Mouse (Mus musculus) neural tube, embryonic 10.5 days (tissue): ENCODE results near the gene Igfbp4.

Experiments used
- DNase-seq: peaks from one replicate; pipeline ENCODE4 v3.0.0-alpha.2; 2017; ENCODE audit warnings: low spot score; ENCODE audit errors: extremely low spot score

The Igfbp4 gene

DNA sequence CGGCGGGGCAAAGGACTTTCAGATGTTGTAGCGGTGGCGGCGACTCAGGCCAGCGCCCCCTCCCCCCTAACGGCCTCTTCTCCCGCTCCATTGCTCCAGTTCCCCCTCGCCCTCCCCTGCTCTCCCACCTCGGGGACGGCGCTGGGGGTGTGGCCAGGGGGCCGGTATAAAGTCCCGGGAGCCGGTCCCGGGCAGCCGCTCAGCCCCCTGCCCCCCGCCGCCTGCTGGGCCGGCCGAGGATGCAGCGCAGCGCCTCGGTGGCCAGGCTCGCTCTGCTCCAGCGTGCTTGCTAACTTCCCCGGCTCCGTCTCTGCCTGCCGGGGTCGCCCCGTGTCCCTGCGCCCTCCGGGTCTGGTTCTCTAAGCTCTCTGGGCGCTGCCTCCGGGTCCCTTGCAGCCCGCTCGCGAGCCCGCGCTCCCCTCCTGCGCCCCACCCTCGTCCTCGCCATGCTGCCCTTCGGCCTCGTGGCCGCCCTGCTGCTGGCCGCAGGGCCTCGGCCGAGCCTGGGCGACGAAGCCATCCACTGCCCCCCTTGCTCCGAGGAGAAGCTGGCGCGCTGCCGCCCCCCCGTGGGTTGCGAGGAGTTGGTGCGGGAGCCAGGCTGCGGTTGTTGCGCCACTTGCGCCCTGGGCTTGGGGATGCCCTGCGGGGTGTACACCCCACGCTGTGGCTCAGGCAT is at the start of gene Igfbp4:
Gene Igfbp4, plus strand, starts transcription at position 194 of the 679 bp plus-strand sequence.
- DNase-seq, result peak; percentile 86

DNA sequence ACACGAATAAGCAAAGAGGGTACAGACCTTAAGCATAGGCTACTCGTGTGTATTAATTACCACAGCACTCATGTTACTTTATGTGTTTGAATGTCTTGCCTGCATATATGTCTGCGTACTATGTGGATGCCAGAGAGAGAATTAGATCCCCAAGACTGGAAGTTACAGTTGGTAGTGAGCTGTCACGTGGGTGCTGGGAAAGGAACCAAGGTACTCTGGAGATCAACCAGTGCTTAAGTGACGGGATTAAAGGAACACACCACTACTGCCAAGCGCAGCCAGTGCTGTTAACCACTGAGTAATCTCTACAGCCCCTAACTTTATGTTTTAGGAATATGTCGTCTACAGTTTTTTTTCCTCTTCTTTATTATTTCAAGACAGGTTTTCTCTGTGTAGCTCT is 45.1 kb upstream of the Igfbp4 start:
- DNase-seq, result no peak

DNA sequence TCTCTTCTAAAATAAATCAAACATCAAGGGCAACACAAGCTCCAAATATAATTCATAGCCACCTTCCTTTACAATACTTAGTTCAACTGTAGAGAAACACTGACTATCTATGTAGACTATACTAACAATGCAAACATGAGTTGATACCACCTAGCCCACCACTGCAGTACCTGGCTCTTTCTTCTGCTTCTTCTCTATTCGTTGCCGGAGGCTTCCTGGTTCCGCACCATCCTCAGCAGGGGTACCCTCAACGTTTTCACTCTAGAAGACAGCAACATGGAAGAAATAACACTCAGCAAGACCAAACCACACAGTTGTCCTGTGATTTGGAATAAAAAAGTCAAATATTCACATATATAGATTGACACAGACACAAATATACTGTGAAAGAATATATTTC is 43.4 kb upstream of the Igfbp4 start:
- no peak for DNase-seq

DNA sequence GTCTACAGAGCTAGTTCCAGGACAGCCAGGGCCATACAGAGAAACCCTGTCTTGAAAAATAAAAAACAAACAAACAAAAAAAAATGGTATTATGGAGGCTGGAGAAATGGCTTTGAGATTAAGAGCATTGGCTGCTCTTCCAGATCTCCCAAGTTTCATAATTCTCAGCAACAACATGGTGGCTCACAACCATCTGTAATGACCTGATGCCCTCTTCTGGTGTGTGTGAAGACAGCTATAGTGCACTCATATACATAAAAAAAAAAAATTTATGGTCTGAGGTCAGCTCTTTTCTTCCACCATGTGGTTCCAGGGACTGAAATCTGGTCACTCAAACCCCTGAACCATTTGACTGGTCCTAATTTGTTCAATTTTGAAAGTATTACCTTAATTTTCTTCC is 42.3 kb upstream of the Igfbp4 start:
- no peak for DNase-seq

DNA sequence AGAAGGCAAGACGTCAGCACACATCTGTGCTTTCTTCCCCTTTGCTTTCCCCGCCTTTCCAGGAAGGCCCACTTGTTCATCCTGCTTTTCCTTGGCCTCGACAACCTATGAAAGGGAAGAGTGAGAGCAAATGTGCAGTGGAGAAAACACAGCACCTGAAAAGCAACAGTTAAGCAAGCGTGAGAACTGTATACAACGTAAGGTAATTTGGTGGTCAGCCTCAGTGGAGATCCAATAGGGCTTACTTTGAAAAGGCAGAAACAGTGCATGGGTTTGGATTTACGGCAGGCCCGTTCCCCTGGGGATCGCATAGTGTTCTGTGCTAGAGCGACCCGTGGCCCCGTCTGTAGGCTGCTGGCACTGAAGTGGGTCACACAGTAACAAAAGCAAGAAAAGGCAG is 41.8 kb upstream of the Igfbp4 start:
- DNase-seq, result no peak

DNA sequence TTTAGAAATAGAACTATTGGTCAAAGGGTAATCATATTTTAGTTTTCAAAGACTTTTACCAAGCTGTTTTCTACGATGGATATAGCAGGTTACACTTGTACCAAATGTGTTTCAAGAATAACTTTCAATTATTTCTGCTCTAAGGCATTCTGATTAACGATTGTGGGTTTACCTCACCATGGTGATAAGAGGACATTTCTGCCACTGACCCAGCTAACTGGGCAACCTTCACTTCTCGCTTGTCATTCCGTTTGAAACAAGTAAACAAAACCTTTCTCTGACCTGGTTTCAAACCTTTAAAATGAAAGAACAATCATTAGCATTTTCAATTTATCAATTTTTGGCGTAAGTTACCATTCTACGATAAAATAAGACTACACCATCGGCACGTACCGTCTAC is 34.3 kb upstream of the Igfbp4 start:
- DNase-seq, result no peak

DNA sequence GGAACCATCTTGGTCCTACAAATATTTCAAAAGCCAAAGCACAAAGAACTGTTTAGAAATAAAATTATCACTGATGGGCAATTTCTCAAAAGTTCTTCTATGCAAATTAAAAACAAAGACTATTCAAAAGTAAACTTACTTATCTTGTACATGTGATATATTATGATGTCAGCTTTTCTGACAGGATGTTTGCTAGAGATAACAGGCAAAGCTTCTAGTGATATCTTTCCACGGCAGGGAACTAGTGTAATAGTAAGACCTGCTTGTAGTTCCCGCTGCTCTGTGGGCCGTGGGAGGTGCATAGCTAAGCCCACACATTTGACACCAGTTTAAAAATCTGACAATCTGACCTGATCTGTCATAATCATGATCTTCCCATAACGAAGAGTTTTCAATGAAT is 30.9 kb upstream of the Igfbp4 start:
- no peak for DNase-seq

DNA sequence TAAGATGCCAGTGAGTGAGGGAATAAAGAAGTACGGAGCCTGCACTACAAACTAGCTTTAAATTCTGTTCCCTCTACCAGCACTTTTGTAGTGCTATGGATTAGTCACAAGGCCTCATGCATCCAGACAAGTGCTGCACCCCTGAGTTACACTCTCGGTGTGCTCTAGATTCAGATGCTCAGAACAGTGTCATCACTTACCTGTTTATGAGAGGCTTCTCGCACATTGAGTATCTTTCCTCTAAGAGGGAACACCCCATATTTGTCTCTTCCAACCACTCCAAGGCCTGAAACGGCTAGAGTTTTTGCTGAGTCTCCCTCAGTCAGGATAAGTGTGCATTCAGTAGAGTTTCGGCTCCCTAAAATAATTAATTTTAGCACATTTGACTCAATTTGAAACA is 30.3 kb upstream of the Igfbp4 start:
- DNase-seq, result no peak

DNA sequence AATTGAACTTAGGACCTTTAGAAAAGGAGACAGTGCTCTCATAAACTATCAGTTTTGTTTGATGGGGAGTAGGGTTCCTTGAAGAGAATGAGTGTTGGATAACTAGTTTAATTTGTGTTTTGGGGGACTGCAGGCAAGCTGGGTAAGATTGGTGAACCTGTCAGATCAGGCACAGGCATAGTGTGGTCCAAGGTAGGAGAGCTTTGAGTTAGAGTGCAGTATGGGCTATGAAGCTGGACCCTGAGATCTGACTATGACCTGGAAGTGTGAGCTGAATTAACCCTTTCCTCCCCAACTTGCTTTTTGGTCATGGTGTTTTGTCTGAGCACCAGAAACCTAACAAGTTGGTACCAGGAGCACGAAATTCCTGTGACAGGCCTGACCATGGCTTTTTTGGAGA is 27.2 kb upstream of the Igfbp4 start:
- DNase-seq, result no peak

DNA sequence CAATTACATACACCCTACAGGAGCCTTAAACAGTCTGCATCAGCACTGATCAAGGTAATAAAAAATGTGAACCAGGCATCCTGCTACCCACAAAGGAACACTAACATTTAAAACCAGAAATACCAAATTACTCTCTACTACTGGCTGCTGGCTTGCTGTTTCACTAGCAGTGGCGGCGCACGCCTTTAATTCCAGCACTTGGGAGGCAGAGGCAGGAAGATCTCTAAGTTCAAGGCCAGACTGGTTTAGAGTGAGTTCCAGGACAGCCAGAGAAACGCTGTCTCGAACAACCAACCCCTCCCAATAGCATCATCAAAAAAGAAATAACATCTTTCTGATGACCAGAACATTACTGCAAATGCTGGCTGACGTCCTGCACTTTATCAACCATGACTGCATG is 21.2 kb upstream of the Igfbp4 start:
- DNase-seq, result no peak

DNA sequence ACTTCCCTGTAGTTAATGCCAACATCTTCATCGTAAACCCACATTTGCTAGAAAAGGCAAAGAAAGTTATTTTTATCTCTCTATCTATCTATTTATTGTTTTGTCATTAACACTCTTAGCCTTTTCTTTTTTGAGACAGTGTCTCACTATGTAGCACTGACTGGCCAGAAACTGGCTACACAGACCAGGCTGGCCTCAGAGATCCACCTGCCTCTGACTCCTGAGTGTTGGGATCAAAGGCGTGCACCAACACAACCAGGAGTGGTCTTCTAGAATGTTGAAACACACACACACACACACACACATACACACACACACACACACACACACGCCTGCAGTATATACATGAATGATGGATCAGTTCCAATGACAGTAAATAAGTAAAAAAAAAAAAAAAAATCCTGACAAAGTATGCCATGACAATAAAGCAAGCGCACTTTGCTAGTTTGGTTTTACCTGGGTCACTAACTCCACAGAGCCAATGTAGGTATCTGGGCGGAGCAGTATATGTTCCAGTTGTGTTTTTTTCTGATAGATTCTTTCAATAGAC is 18.6 kb upstream of the Igfbp4 start:
- DNase-seq, result no peak

DNA sequence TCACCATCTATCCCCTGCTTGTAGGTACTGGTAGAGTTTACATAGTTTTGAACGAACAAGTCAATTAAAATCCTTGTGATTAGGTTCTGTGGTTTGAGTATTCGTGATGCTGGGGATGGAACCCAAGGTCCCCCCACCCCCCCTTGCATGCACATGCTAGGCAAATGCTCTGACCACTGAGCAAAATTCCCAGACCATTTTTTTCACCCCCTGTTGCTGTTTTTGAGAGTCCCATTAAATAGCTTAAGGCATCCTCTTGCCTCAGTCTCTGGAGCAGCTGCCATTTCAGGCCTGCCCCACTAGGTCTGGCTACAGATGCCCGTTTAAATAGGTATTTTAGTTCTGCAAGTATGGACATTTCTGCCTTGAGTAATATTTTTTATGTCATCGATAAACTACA is 17.9 kb upstream of the Igfbp4 start:
- no peak for DNase-seq

DNA sequence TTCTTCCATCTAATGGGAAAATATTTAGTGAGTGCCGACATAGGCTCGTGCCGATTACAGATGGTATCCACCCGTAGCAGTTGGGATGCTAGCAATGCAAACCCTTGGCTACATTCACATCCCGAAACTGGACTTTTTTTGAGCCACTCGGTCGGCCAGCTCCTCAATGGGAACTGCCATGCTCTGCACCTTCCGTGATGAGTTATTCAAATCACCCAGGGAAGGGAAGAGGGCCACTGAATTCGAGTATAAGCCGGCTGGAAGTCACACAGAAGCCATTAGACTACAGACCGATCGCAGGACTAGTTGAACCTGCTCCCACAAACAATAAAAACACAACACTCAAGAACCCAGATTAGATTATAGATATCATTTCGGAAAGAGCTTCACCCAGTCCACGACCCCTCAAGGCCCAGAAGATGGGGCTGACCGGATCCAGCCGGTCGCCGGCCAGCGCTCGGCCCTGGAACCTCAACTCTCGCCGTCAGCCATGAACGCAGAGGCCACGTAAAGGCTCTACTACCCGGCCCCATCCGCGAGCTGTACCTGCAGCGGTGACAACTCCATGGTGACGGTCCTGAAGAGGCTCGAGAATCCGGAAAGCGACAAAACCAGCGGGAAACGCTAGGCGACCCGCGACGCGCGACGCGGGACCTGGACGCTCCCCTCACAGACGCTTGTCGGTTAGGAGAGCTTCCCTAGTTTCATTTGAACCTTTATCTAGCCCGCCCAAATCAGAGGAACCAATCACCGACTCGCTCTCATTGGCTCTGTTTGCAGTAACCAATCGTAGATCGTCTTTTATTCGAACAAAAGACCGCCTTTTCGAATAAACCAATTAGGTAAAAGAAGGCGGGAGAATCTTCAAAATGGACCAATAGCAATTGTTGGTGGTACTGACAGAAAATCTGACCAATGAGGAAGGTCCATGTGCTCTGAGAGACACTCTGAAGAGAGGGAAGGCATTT is 17.3 kb upstream of the Igfbp4 start, which contains the start of gene Top2a:
Gene Top2a, minus strand, starts transcription at position 690 of the 968 bp plus-strand sequence.
- peak; percentile 99 for DNase-seq

DNA sequence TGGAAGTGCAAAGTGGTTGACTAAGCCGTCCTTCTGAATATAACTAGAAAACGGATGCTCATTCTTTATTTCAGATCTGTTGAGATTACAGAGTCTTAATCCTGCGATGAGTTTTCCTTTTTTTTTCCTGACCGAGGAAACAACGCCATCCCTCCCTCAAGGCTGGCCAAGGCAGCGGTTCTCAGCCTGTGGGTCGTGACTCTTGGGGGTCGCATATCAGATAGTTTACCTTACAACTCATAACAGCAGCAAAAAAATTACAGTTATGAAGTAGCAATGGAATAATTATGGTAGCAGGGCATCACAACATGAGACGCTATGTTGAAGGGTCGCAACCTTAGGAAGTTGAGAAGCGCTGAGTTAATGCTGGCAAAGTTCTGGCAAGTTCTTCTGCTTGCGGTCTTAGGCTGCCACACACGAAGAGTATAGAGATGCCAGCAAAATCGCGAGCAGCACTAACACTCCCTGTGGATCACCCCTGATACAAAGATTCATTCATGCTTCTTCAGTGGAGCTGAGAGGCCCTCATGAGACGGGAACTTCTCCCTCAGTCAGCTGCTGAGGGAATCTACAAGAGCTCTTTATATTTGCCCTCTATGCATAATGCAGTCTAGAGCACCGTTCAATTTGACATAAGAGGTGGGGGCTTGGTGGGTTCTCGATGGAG is 16.4 kb upstream of the Igfbp4 start:
- peak; percentile 30 for DNase-seq

DNA sequence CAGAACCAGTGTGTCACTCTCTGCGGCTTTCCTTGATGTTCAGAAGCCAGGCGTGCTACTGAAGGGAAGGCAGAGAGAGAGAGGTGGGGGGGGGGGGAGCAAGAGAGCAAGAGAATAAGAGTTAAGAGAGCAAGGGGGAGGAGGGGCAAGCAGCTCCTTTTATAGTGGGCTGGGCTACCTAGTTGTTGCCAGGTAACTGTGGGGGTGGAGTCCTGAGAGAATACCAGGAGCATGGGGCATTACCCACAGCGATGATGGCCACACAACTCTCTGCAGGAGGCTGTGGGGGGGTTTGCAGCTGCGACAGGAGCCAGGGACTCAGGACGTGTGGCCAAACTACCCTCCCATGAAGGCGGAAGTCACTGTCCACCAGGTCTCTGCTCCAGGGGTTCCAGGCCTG is 15.2 kb upstream of the Igfbp4 start:
- no peak for DNase-seq

DNA sequence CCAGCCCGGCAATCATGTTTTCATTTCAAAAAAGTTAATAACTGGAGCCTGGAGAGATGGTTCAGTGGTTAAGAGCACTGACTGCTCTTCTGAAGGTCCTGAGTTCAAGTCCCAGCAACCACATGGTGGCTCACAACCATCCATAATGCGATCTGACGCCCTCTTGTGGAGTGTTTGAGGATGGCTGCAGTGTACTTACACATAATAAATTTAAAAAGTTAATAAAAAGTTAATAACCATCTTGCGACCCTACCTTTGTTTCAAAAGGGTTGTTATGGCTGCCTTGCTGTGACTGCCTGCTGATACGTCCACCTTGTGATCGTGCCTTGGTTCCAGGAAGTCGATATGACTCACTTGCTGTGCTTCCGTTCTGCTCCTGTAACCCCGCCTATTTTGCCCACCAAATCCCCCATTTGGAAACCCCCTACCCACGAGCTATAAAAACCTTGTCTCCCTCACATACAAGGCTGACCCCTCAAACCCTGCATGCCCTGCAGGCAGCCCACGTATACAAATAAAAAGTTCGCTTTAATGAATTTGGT is 14.1 kb upstream of the Igfbp4 start:
- no peak for DNase-seq

DNA sequence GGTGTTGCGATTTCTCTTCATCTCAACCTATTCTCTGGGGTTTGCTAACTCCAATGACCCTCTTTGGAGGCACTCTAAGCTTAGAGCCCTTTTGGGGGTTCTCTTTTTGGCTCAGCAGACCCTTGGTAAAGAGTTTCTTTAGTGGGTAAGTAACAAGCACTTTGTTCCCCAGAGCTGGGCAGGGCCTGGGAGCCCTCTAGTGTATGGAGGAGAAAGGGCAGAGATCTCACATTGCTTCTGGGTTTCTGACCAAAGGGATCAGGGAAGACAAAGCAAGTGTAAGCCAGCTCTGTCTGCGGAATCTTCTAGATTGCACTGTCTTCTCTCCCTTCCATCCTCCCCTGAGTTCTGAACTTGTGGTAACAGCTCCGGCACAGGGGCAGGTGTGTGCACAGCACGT is 5.7 kb upstream of the Igfbp4 start:
- no peak for DNase-seq

DNA sequence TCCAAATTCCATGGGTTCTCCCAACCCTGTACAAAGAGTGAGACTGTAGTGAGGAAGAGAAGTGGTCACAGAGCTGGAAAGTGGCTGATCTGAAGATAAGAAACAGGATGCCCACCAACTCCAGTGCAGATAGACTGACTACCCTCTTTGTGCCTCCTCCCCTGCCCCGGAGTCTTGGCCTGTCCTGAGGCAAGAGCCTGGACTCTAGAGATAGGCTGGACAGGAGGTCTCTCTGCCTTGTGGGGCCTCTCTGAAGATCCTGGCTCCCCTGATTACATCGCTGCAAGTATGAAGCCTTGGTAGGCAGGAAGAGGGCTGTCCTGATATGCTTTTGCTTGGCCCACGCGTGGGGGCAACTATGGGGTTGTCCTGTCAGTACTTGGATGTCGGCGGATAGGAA is 4.8 kb upstream of the Igfbp4 start:
- DNase-seq, result no peak

DNA sequence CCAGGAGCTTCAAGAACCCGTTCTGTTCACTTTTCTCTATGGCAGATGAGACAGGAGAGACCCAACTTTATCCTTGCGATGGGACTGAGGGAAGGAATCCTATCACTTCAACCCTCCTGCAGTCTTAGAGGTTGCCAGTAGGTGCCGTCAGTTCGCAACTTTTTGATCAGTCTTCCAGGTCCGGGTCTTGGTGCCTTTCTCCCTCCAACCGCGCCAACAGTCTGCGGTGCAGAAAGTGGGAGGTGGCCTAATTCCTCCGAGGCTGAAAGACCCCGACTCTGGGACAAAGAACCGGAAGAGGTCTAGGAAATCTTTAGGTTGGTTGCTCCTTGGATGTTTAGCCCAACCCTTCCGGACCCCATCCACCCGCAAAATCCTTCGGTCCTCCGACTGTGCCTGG is 1.3 kb upstream of the Igfbp4 start:
- peak; percentile 83 for DNase-seq

DNA sequence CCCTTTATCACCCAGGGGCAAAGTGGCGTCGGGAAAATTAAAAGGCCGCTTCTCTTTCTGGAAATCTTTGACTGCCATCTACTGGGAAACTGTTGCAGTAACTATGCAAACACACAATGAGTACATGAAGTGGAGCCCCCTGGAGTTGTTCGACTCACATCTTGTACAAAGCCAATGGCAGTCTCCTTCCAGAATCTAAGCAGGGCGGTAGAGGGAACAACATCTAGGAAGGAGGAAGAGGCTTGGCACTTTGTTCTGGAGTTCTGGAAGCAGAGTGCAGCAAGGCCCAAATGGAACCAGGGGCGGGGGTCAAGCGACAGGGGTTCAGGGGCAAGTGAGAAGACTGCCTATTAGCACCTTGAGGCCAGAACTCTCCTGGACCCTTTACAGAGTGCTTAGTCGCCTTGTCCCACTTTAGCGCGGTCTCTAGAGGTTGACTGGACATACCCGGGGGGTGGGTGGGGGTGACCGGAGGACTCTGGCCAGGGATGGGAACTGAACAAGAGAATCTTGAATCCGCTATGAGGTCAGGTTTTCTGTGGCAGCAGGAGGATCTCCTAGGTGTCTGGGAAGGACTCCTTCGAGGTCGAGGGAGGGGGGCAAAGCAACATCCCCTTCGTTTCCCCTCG is 584 bp upstream of the Igfbp4 start:
- DNase-seq, result peak; percentile 74
